In genomic region chr17:80008847-80009246, GRCm38 (mm10) we compare ENCODE assay signal across 8 mouse cellular contexts. TPM values are rescaled to one million over a fixed set of nuclear protein-coding genes. Genes with fewer than 3 reads are reported as not detected.
DNase-seq lines count a peak whose midpoint lies in the region; ATAC-seq and TF ChIP-seq lines count a peak whose summit lies in the region.

No protein-coding gene starts in this region.

- peak; percentile 48 for DNase-seq in gastrocnemius, postnatal 10 days
- DNase-seq in gastrocnemius, adult 2 months = no peak
- DNase-seq in MEL (ENCODE audit: low read depth, low spot score) = peak; percentile 88
- DNase-seq in embryo, embryonic 11.5 days (ENCODE audit: low read depth, low spot score) = peak; percentile 41
- DNase-seq in heart, postnatal 36 days = peak; percentile 25 to 30
- DNase-seq in liver, embryonic 14.5 days (ENCODE audit: low read depth in 3 of 3, low spot score in 3 of 3) = no peak

- intact Hi-C loops in gastrocnemius, adult 2 months (cut with DNase I) = no loop called here
- intact Hi-C loops in heart, postnatal 36 days (cut with DNase I) = loop anchor here (5.0 kb wide), 1 partner anchor 112 kb away; the partner anchor contains the start of gene Atl2

- ATAC-seq in liver, embryonic 14.5 days (ENCODE audit: insufficient read depth) = peak; percentile 10; the same call in 1 of the 2 replicates
- ATAC-seq in neural tube, embryonic 14.5 days (ENCODE audit: low read depth) = peak; percentile 67; the same call in 1 of the 2 replicates
- no peak for ATAC-seq in erythroblast, adult 5-6 weeks (replicated peaks; ENCODE audit: low FRiP score, poor library complexity, severe bottlenecking)

- no peaks in the 10 kb centered on the region for H3K79me2 ChIP-seq in MEL (ENCODE audit: control insufficient read depth, insufficient read depth, low read length, poor library complexity)

- TF ChIP-seq RAD21 in MEL (IDR thresholded peaks at IDR 0.05; ENCODE audit: low read depth, low read length) = no peak

- no peaks in the 10 kb centered on the region for H3K27me3 ChIP-seq in MEL (ENCODE audit: control insufficient read depth in 1 of 2, insufficient read depth in 2 of 2, low read length in 2 of 2)
- no peaks in the 10 kb centered on the region; the same call in 1 of the 2 replicates for H3K27me3 ChIP-seq in liver, embryonic 14.5 days (ENCODE audit: control insufficient read depth, insufficient read depth, low read length)
- H3K27me3 ChIP-seq in neural tube, embryonic 14.5 days (ENCODE audit: control insufficient read depth, insufficient read depth, low read length) = no peaks in the 10 kb centered on the region

- H3K4me1 ChIP-seq in MEL (ENCODE audit: control insufficient read depth in 1 of 2, insufficient read depth in 2 of 2, low read length in 2 of 2) = peaks cover 3 to 33% of the 10 kb centered on the region in 2 experiments; a peak in 3 of 4 replicates
- H3K4me1 ChIP-seq in liver, embryonic 14.5 days (replicated peaks; ENCODE audit: control insufficient read depth in 2 of 2, insufficient read depth in 2 of 2, low read length in 1 of 2) = peaks cover 2% of the 10 kb centered on the region in 2 experiments; a peak in 3 of 4 replicates
- peaks cover 6% of the 10 kb centered on the region; the same call in 1 of the 2 replicates for H3K4me1 ChIP-seq in neural tube, embryonic 14.5 days (ENCODE audit: control insufficient read depth, insufficient read depth, low read length)

- peaks cover 0 to 14% of the 10 kb centered on the region in 2 experiments; a peak in 2 of 4 replicates for H3K36me3 ChIP-seq in MEL (ENCODE audit: control insufficient read depth in 1 of 2, insufficient read depth in 2 of 2, low read length in 2 of 2)
- H3K36me3 ChIP-seq in liver, embryonic 14.5 days (replicated peaks; ENCODE audit: control insufficient read depth, insufficient read depth, low read depth) = no peaks in the 10 kb centered on the region
- H3K36me3 ChIP-seq in neural tube, embryonic 14.5 days (ENCODE audit: control insufficient read depth, insufficient read depth, low read length) = no peaks in the 10 kb centered on the region

- no peak overlapping the region for H3K9ac ChIP-seq in MEL (ENCODE audit: control insufficient read depth, low read depth, low read length, poor library complexity, severe bottlenecking)
- H3K9ac ChIP-seq in liver, embryonic 14.5 days (replicated peaks) = no peak overlapping the region
- no peak overlapping the region for H3K9ac ChIP-seq in neural tube, embryonic 14.5 days (replicated peaks; ENCODE audit: low read depth, low read length)

- TF ChIP-seq EP300 in MEL (IDR thresholded peaks at IDR 0.05; ENCODE audit: low read depth in 1 of 2, low read length in 2 of 2) = peak; percentile 42 to 47; a peak in 3 of 4 replicates
- TF ChIP-seq EP300 in liver, embryonic 14.5 days (IDR thresholded peaks at IDR 0.05; ENCODE audit: low read depth) = no peak

- H3K4me3 ChIP-seq in gastrocnemius, adult 2 months = no peak overlapping the region
- no peak overlapping the region for H3K4me3 ChIP-seq in MEL (ENCODE audit: control insufficient read depth in 1 of 2, insufficient read depth in 1 of 2, low read depth in 2 of 2, low read length in 2 of 2)
- no peak overlapping the region for H3K4me3 ChIP-seq in liver, embryonic 14.5 days (ENCODE audit: insufficient read depth in 1 of 2, low read depth in 2 of 2, low read length in 2 of 2)
- no peak overlapping the region for H3K4me3 ChIP-seq in neural tube, embryonic 14.5 days (ENCODE audit: low read depth, low read length)

- 33% methylated on average over 5 of the region's 5 CpGs for WGBS in liver, embryonic 14.5 days (ENCODE audit: insufficient replicate concordance)
- 33% methylated on average over 5 of the region's 5 CpGs for WGBS in neural tube, embryonic 14.5 days

- no peaks in the 10 kb centered on the region for H3K9me3 ChIP-seq in MEL (replicated peaks; ENCODE audit: insufficient read depth, low read length)
- H3K9me3 ChIP-seq in liver, embryonic 14.5 days (ENCODE audit: control insufficient read depth, low read length) = no peaks in the 10 kb centered on the region
- H3K9me3 ChIP-seq in neural tube, embryonic 14.5 days (ENCODE audit: control insufficient read depth, low read length) = no peaks in the 10 kb centered on the region

- TF ChIP-seq CTCF in gastrocnemius, adult 2 months (IDR thresholded peaks at IDR 0.05) = no peak
- TF ChIP-seq CTCF in MEL (IDR thresholded peaks at IDR 0.05 in 2 of 3, conservative IDR thresholded peaks at IDR 0.05 in 1 of 3; ENCODE audit: control insufficient read depth in 1 of 3, insufficient read depth in 1 of 3, low read depth in 2 of 3, low read length in 3 of 3, poor library complexity in 1 of 3, severe bottlenecking in 1 of 3) = no peak
- no peak for TF ChIP-seq CTCF in liver, embryonic 14.5 days (IDR thresholded peaks at IDR 0.05; ENCODE audit: low read depth)

- no peak for TF ChIP-seq POLR2A in MEL (IDR thresholded peaks at IDR 0.05; ENCODE audit: control insufficient read depth in 1 of 2, insufficient read depth in 1 of 2, low read depth in 1 of 2, low read length in 2 of 2, poor library complexity in 1 of 2)

- no peak overlapping the region for H3K27ac ChIP-seq in gastrocnemius, adult 2 months
- no peak overlapping the region for H3K27ac ChIP-seq in MEL (ENCODE audit: control insufficient read depth, low read depth, low read length)
- H3K27ac ChIP-seq in liver, embryonic 14.5 days = no peak overlapping the region
- H3K27ac ChIP-seq in neural tube, embryonic 14.5 days (ENCODE audit: low read depth, low read length) = peak overlapping the region; percentile 34; the same call in 1 of the 2 replicates

- no peak overlapping the region for H3K4me2 ChIP-seq in liver, embryonic 14.5 days (ENCODE audit: low read depth)
- H3K4me2 ChIP-seq in neural tube, embryonic 14.5 days (ENCODE audit: low read depth, low read length) = no peak overlapping the region

TF ChIP-seq in MEL, 35 proteins besides CTCF, POLR2A, EP300 and RAD21:
- peak; percentile 44; the same call in 1 of the 2 replicates for TF ChIP-seq ETS1 (IDR thresholded peaks at IDR 0.05; ENCODE audit: low read depth, low read length)
- peak; percentile 63 for TF ChIP-seq SIN3A (IDR thresholded peaks at IDR 0.05; ENCODE audit: low read length)
- TF ChIP-seq ZKSCAN1 (IDR thresholded peaks at IDR 0.05; ENCODE audit: low read depth, low read length) = no peak
- TF ChIP-seq SMC3 (IDR thresholded peaks at IDR 0.05; ENCODE audit: low read depth, low read length) = peak; percentile 19; the same call in 1 of the 2 replicates
TF ChIP-seq in MEL: peak in this region for 3.

RNA-seq across cellular contexts. Expression of gene Hnrnpll, which starts 53.3 kb away (rescaled TPM):
- total RNA-seq in gastrocnemius, postnatal 10 days (2021) = 10 to 100 TPM; 22.9 to 27.7 TPM
- 10 to 100 TPM; 16.4 to 18.7 TPM for total RNA-seq in gastrocnemius, adult 2 months (2021)
- total RNA-seq in MEL (2012; rRNA removed) = 44.9 and 48.7 TPM in 2 replicates
- 100 to 1,000 TPM in 1 of 2 experiments, 10 to 100 TPM in 1; 77.7 to 142 TPM for polyA plus RNA-seq in MEL (2012; ENCODE audit: insufficient read depth in 1 of 2, insufficient read length in 2 of 2, low read depth in 1 of 2, low replicate concordance in 2 of 2, missing spikeins in 1 of 2)
- 10 to 100 TPM; 21.0 to 24.5 TPM for total RNA-seq in heart, postnatal 36 days (2021)
- polyA plus RNA-seq in liver, embryonic 14.5 days (2012; rRNA removed) = 16.2 and 23.5 TPM in 2 replicates
- polyA plus RNA-seq in liver, embryonic 14.5 days (2014; fragmentation: Nextera tagmentation; extraction: Ambion mirVana) = 23.1 and 23.9 TPM in 2 replicates
- polyA plus RNA-seq in neural tube, embryonic 14.5 days (2014; fragmentation: Nextera tagmentation; extraction: Ambion mirVana) = 66.5 and 69.3 TPM in 2 replicates
- 32.6 and 37.1 TPM in 2 replicates for total RNA-seq in erythroblast, adult 5-6 weeks (2015; ENCODE audit: low replicate concordance)
- 24.6 and 31.1 TPM in 2 replicates for total RNA-seq in erythroblast, adult 5-6 weeks (2017; ENCODE audit: low replicate concordance)

Comparison
In these comparisons a context has a peak if more than half of its experiments do, and no peak if none do; other contexts are left out.
1. DNase-seq: peak in gastrocnemius, postnatal 10 days (single experiment), MEL (single experiment), embryo, embryonic 11.5 days (single experiment) and heart, postnatal 36 days (2 of 2); none in gastrocnemius, adult 2 months (single experiment) and liver, embryonic 14.5 days (0 of 3).